Mouse (Mus musculus) small intestine, adult 2 months (tissue): ENCODE measurements at regions not wholly inside any gene's neighbourhood (a gene's known extent, or its start where the extent isn't known, plus 50 kb on each side); places are given as distances from the start of the nearest gene placed in this dataset.

ENCODE experiments used
- CTCF ChIP-seq: fragments of 200-500 bp; IDR thresholded peaks from 2 replicates; pipeline ENCODE4 v1.5.1; 2012; ENCODE audit warnings: low read depth, mild to moderate bottlenecking, control low read depth, inconsistent platforms, low read length, moderate library complexity, mixed read lengths; ENCODE audit not compliant: insufficient replicate concordance, insufficient read length; ENCODE audit errors: extremely low read depth
- POLR2A ChIP-seq: fragments of 200-500 bp; IDR thresholded peaks from 2 replicates; pipeline ENCODE4 v1.6.1; 2012; ENCODE audit warnings: low read depth, mild to moderate bottlenecking, control low read depth, inconsistent platforms, low read length, moderate library complexity

DNA sequence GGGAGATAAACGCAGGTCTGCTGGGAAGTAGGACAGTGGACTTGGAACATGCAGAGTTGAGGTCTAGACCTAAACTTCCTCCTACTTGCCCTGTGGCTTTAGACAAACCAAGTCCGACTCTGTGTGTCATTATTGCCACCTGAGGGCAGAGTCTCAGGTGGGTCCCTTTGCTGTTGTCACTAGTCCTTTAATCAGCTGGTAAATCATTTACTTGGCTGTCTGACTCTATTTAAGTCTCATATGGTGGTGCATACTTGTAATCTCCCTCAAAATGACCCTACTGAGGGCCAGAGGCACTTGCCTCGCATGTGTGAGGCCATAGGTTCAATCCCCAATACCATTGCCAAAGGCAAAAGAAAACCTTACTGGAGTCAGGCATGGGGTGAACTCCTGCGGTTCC, 62.7 kb upstream of the Itga11 start:
- TF ChIP-seq CTCF (no peak), POLR2A (no peak)
